Mouse (Mus musculus) megakaryocyte-erythroid progenitor cell, adult 5-6 weeks (primary cell): ENCODE data around the gene Gm7682. TPM values are rescaled to one million over a fixed set of nuclear protein-coding genes. Genes with fewer than 3 reads are reported as not detected.
"Not testable (repeated sequence)": the region's sequence is repeated elsewhere in the genome, so short reads cannot be mapped to it uniquely, and the experiment has no call there.

Experiments used
- ATAC-seq: replicated peaks from 2 replicates; pipeline ENCODE4 v1.8.0; 2016; ENCODE audit warnings: mild to moderate bottlenecking, inconsistent platforms; ENCODE audit not compliant: severe bottlenecking, poor library complexity, low FRiP score, low TSS enrichment
- total RNA-seq, 2 experiments: library from RNA; stranded (forward) in 1 of 2; stranded (reverse) in 1 of 2; fragments of 200-1000, 215-1000 nt in 1 of 2; fragments of >200 nt in 1 of 2; fragmentation: Nextera tagmentation in 1 of 2; gene quantifications; 2 replicates each; pipeline ENCODE4 v1.2.3; 2014 to 2017

Gm7682 gene
- not detected in 2 replicates for total RNA-seq (2014; fragmentation: Nextera tagmentation)
- not detected in 2 replicates for total RNA-seq (2017)

- not testable (repeated sequence) for ATAC-seq
These were observed at the start of gene Gm7682 for GRCm38 (mm10) chr5:94445484-94445883. TSS of gene Gm7682 (plus strand) at chr5:94445784.

Other genes starting within 250 kb of the Gm7682 start
- not detected in 2 replicates for gene Gm3106, start 227.8 kb upstream of the Gm7682 start, total RNA-seq (2014; fragmentation: Nextera tagmentation)
- gene Gm3106, start 227.8 kb upstream of the Gm7682 start, total RNA-seq (2017), result not detected in 2 replicates
- gene A430089I19Rik, start 139.0 kb upstream of the Gm7682 start, total RNA-seq (2014; fragmentation: Nextera tagmentation), result not detected in 2 replicates
- gene A430089I19Rik, start 139.0 kb upstream of the Gm7682 start, total RNA-seq (2017), result not detected in 2 replicates
- not detected in 2 replicates for gene Gm6502, start 131.3 kb upstream of the Gm7682 start, total RNA-seq (2014; fragmentation: Nextera tagmentation)
- gene Gm6502, start 131.3 kb upstream of the Gm7682 start, total RNA-seq (2017), result not detected in 2 replicates
- not detected in 2 replicates for gene AA792892, start 106.0 kb upstream of the Gm7682 start, total RNA-seq (2014; fragmentation: Nextera tagmentation)
- not detected in 2 replicates for gene AA792892, start 106.0 kb upstream of the Gm7682 start, total RNA-seq (2017)
- not detected in 2 replicates for gene Gm3139, start 80.5 kb downstream of the Gm7682 start, total RNA-seq (2014; fragmentation: Nextera tagmentation)
- not detected in 2 replicates for gene Gm3139, start 80.5 kb downstream of the Gm7682 start, total RNA-seq (2017)
- not detected in 2 replicates for gene Gm3147, start 170.6 kb downstream of the Gm7682 start, total RNA-seq (2014; fragmentation: Nextera tagmentation)
- not detected in 2 replicates for gene Gm3147, start 170.6 kb downstream of the Gm7682 start, total RNA-seq (2017)
- gene Gm6509, start 178.2 kb downstream of the Gm7682 start, total RNA-seq (2014; fragmentation: Nextera tagmentation), result not detected in 2 replicates
- not detected in 2 replicates for gene Gm6509, start 178.2 kb downstream of the Gm7682 start, total RNA-seq (2017)
- not detected in 2 replicates for gene Gm6205, start 202.6 kb downstream of the Gm7682 start, total RNA-seq (2014; fragmentation: Nextera tagmentation)
- gene Gm6205, start 202.6 kb downstream of the Gm7682 start, total RNA-seq (2017), result not detected in 2 replicates